Mouse (Mus musculus) layer of hippocampus, postnatal 36 days (tissue): ENCODE data around the gene Nans. TPM values are rescaled to one million over a fixed set of nuclear protein-coding genes. Genes with fewer than 3 reads are reported as not detected.

ENCODE experiments used
- DNase-seq, 2 experiments: peaks; one replicate each; pipeline ENCODE4 v3.0.0; 2022
- total RNA-seq, 2 experiments: library from RNA; stranded (reverse); gene quantifications; 2 replicates each; pipeline ENCODE4 v1.2.3; 2021

Gene Nans
- total RNA-seq, 2 experiments from 2014 or later, result 16.1 to 19.0 TPM

- no peak for DNase-seq
Observed at GRCm38 (mm10) chr4:46532926-46533325, 43.9 kb downstream of the Nans start.

- DNase-seq, result no peak
Observed at GRCm38 (mm10) chr4:46533934-46534720, 45.1 kb downstream of the Nans start.

- DNase-seq, result no peak
Observed at GRCm38 (mm10) chr4:46535094-46535830, 46.2 kb downstream of the Nans start.

GRCm38 (mm10) chr4:46535840-46536361 is 46.9 kb downstream of the Nans start, which contains the start of gene Trim14:
Gene Trim14 (minus strand): TSS chr4:46536141.
- DNase-seq, result no peak

- no peak for DNase-seq
Observed at GRCm38 (mm10) chr4:46539167-46539566, 50.1 kb downstream of the Nans start.

GRCm38 (mm10) chr4:46541707-46542106 is 52.7 kb downstream of the Nans start:
- no peak for DNase-seq

- no peak for DNase-seq
Observed at GRCm38 (mm10) chr4:46543366-46544050, 54.5 kb downstream of the Nans start.

- no peak for DNase-seq
Observed at GRCm38 (mm10) chr4:46544313-46544712, 55.3 kb downstream of the Nans start.

- DNase-seq, result no peak
Observed at GRCm38 (mm10) chr4:46545498-46545897, 56.5 kb downstream of the Nans start.

GRCm38 (mm10) chr4:46546709-46547108 is 57.7 kb downstream of the Nans start:
- DNase-seq, result no peak

- no peak for DNase-seq
Observed at GRCm38 (mm10) chr4:46549979-46550378, 60.9 kb downstream of the Nans start.

- DNase-seq, result no peak
Observed at GRCm38 (mm10) chr4:46550406-46550805, 61.4 kb downstream of the Nans start.

Other genes starting within 250 kb of the Nans start
- not detected for gene Foxe1, start 145.6 kb upstream of the Nans start, total RNA-seq
- gene Trmo, start 99.8 kb upstream of the Nans start, total RNA-seq, result 1 to 10 TPM; 4.5 to 5.0 TPM
- gene Hemgn, start 75.7 kb upstream of the Nans start, total RNA-seq, result not detected
- 10 to 100 TPM; 50.2 to 55.6 TPM for gene Anp32b, start 38.3 kb upstream of the Nans start, total RNA-seq
- gene Trim14, start 46.9 kb downstream of the Nans start, total RNA-seq, result 1 to 10 TPM in 1 of 2 experiments, under 1 TPM in 1; 0.88 to 1.1 TPM
- 10 to 100 TPM; 16.0 to 17.0 TPM for gene Coro2a, start 113.0 kb downstream of the Nans start, total RNA-seq
- 1 to 10 TPM; 2.4 to 3.1 TPM for gene Tbc1d2, start 161.0 kb downstream of the Nans start, total RNA-seq